Mouse (Mus musculus): ENCODE measurements around the gene Rrnad1.
A peak's percentile ranks its signal among the peaks of the same experiment; 100 is the strongest.

DNA sequence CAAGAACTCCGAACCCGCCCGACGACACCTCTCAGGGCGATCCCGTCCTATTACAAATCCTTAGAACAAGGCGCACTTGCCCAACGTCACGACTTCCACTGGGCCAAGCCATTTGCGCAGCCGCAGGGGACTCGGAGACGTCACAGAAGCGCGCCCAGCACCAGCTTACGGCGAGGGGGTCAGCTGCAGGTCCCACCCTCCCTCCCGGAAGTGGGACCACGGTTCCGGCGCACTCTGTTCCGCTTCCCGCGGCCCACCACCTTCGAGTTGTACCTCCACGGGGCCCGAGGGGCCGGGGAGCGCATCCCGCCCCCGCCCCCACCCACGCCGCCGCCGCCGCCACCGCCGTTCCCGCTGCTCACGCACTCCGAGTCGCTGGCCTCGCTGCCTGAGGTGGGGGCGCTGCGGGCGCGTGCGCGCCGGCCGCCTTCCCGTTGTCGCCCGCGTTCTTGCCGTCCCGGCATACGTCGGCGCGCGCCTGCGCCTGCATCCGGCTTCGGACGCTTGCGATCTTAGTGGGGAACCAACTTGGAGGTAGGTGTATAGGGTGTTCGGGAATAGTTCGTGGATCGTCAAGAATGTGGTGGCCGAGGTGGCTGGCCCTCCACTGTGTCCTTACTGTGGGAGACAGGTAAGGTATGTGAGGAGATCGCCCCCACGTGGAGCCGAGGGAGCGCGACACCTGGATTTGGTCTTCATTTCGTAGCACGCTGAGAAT is at the start of gene Rrnad1, which contains the start of gene Isg20l2:
- peak; percentile 76 for TF ChIP-seq POLR2A (IDR thresholded peaks at IDR 0.05; ENCODE audit: low read depth, low read length)
- TF ChIP-seq CTCF (conservative IDR thresholded peaks at IDR 0.05; ENCODE audit: insufficient read depth, insufficient read length, low read depth, low read length) = peak; percentile 83
